Mouse (Mus musculus) midbrain, embryonic 11.5 days (tissue): ENCODE results near the gene Zfp637. TPM values are rescaled to one million over a fixed set of nuclear protein-coding genes. Genes with fewer than 3 reads are reported as not detected.
"Not testable (repeated sequence)": the region's sequence is repeated elsewhere in the genome, so short reads cannot be mapped to it uniquely, and the experiment has no call there.

Experiments used
- ATAC-seq: fragments of 200-750 bp; cut with Nextera tagmentation; 2 replicates; pipeline ENCODE4 v1.8.0; 2017; ENCODE audit warnings: moderate TSS enrichment, moderate library complexity; ENCODE audit not compliant: low FRiP score
- DNase-seq: peaks from one replicate; pipeline ENCODE4 v3.0.0; 2015; ENCODE audit warnings: low spot score; ENCODE audit errors: missing footprints
- H3K27ac ChIP-seq: fragments of 300-500 bp; sonication (generic); 2 replicates; pipeline ENCODE4 v1.5.1; 2014; ENCODE audit warnings: low read depth, low read length
- H3K27me3 ChIP-seq: fragments of 300-500 bp; sonication (generic); 2 replicates; pipeline ENCODE4 v1.6.1; 2014; ENCODE audit warnings: mild to moderate bottlenecking, low read length, moderate library complexity, mixed read lengths; ENCODE audit not compliant: control insufficient read depth, insufficient read depth
- H3K36me3 ChIP-seq: fragments of 300-500 bp; sonication (generic); 2 replicates; pipeline ENCODE4 v1.6.1; 2014; ENCODE audit warnings: mild to moderate bottlenecking, low read length, moderate library complexity, mixed read lengths; ENCODE audit not compliant: control insufficient read depth, insufficient read depth
- H3K4me1 ChIP-seq: fragments of 300-500 bp; sonication (generic); 2 replicates; pipeline ENCODE4 v1.6.1; 2014; ENCODE audit warnings: low read length; ENCODE audit not compliant: control insufficient read depth, insufficient read depth
- H3K4me2 ChIP-seq: fragments of 300-500 bp; sonication (generic); 2 replicates; pipeline ENCODE4 v1.6.1; 2014; ENCODE audit warnings: mild to moderate bottlenecking, moderate library complexity
- H3K4me3 ChIP-seq: fragments of 300-500 bp; sonication (generic); 2 replicates; pipeline ENCODE4 v1.5.1; 2014; ENCODE audit warnings: low read depth, low read length
- H3K9ac ChIP-seq: fragments of 300-500 bp; sonication (generic); 2 replicates; pipeline ENCODE4 v1.6.1; 2014; ENCODE audit warnings: low read length
- H3K9me3 ChIP-seq: fragments of 300-500 bp; sonication (generic); 2 replicates; pipeline ENCODE4 v1.6.1; 2016; ENCODE audit warnings: low read length; ENCODE audit not compliant: control insufficient read depth
- WGBS: fragments of 180-500 bp; shearing (Covaris S2); extraction: QIAGEN DNeasy Blood & Tissue Kit; methylation state at CpG from one replicate; pipeline ENCODE4 v1.1.7; 2014; 5-methylcytosine and 5-hydroxymethylcytosine counted together
- polyA plus RNA-seq: library from polyadenylated mRNA; unstranded; fragments of >200 nt; fragmentation: Nextera tagmentation; extraction: Ambion mirVana; gene quantifications from 2 replicates; pipeline ENCODE4 v1.2.1, GENCODE M21; 2014

Gene Zfp637
- polyA plus RNA-seq, 1 experiment from 2014 or later = 110 TPM

DNA sequence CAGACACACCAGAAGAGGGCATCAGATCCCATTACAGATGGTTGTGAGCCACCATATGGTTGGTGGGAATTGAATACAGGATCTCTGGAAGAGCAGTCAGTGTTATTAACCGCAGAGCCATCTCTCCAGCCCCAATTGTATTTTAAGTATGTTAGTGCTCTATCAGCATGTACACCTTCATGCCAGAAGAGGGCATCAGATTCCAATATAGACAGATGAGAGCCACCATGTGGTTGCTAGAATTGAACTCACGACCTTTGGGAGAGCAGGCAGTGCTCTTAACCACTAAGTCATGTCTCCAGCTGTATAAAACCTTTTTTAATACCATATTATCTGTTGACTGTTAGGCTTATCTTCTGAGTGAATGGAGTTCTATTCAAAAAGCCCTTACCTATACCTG is 10.8 kb downstream of the Zfp637 start:
- 67% methylated on average over 2 of the region's 2 CpGs for WGBS

GRCm38 (mm10) chr6:117857990-117858389 is 17.0 kb downstream of the Zfp637 start:
- 86% methylated on average over 1 of the region's 1 CpGs for WGBS
- ATAC-seq (no peak), DNase-seq (no peak)
- no peak overlapping the region for H3K9ac ChIP-seq
- no peak overlapping the region for H3K4me2 ChIP-seq
- H3K27ac ChIP-seq = no peak overlapping the region
- H3K4me1 ChIP-seq = no peaks in the 10 kb centered on the region
- H3K36me3 ChIP-seq = no peaks in the 10 kb centered on the region
- no peaks in the 10 kb centered on the region for H3K9me3 ChIP-seq
- no peak overlapping the region for H3K4me3 ChIP-seq
- no peaks in the 10 kb centered on the region for H3K27me3 ChIP-seq

More for the DNA sequence above, 10.8 kb downstream of the Zfp637 start:
- H3K27me3 ChIP-seq = no peaks in the 10 kb centered on the region
- no peak overlapping the region for H3K9ac ChIP-seq
- H3K4me2 ChIP-seq = no peak overlapping the region
- no peaks in the 10 kb centered on the region for H3K9me3 ChIP-seq
- H3K4me3 ChIP-seq = no peak overlapping the region
- H3K27ac ChIP-seq = no peak overlapping the region
- ATAC-seq = no peak
- H3K36me3 ChIP-seq = peaks cover 10% of the 10 kb centered on the region
- H3K4me1 ChIP-seq = no peaks in the 10 kb centered on the region
- no peak for DNase-seq

DNA sequence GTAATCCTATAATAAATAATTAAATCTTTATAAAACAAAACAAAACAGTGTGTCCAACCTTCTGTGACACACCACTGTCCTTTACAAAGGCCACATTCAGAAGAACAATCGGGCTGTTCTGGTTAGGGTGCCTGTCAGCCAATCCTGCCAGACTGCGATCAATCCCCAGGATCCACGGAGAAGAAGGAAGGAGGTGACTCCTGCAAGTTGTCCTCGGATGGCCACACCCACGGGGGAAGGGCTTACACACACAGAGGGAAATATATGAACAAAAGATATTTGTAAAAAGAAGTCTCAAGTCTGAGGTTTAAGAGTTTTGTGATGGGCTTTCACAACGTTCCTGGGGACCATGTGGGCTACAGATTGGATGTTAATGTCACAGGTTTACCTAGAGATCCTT is 20.9 kb downstream of the Zfp637 start, which contains the start of gene Zfp239:
TSS of gene Zfp239 (plus strand) at position 253 of the 400 bp plus-strand sequence.
- WGBS = 67% methylated on average over 6 of the region's 6 CpGs
- Histone ChIP-seq H3K9ac (peak within 1 kb of the TSS; percentile 85), H3K4me3 (peak within 1 kb of the TSS; percentile 78), H3K27me3 (no peaks in the 10 kb centered on the region), H3K36me3 (no peaks in the 10 kb centered on the region), H3K9me3 (no peaks in the 10 kb centered on the region), H3K4me2 (peak within 1 kb of the TSS; percentile 94), H3K4me1 (peaks cover 5% of the 10 kb centered on the region), H3K27ac (no peak within 1 kb of the TSS)
- ATAC-seq (no peak), DNase-seq (no peak)

GRCm38 (mm10) chr6:117862465-117862864 is 21.5 kb downstream of the Zfp637 start:
- Histone ChIP-seq H3K27ac (no peak overlapping the region), H3K27me3 (no peaks in the 10 kb centered on the region), H3K9me3 (no peaks in the 10 kb centered on the region), H3K36me3 (no peaks in the 10 kb centered on the region), H3K9ac (peak overlapping the region; percentile 85; the same call in 1 of the 2 replicates), H3K4me2 (peak overlapping the region; percentile 94), H3K4me1 (peaks cover 5% of the 10 kb centered on the region), H3K4me3 (no peak overlapping the region)
- 76% methylated on average over 8 of the region's 8 CpGs for WGBS
- ATAC-seq = peak; percentile 22; the same call in 1 of the 2 replicates
- no peak for DNase-seq

GRCm38 (mm10) chr6:117862899-117863620 is 22.1 kb downstream of the Zfp637 start:
- ATAC-seq (peak; percentile 89), DNase-seq (peak; percentile 95)
- no peaks in the 10 kb centered on the region for H3K36me3 ChIP-seq
- H3K4me1 ChIP-seq = peaks cover 5% of the 10 kb centered on the region
- WGBS = 3% methylated on average over 26 of the region's 26 CpGs
- peak overlapping the region; percentile 94 for H3K4me2 ChIP-seq
- peak overlapping the region; percentile 78 for H3K4me3 ChIP-seq
- peak overlapping the region; percentile 85 for H3K9ac ChIP-seq
- no peaks in the 10 kb centered on the region for H3K9me3 ChIP-seq
- no peak overlapping the region for H3K27ac ChIP-seq
- H3K27me3 ChIP-seq = no peaks in the 10 kb centered on the region

DNA sequence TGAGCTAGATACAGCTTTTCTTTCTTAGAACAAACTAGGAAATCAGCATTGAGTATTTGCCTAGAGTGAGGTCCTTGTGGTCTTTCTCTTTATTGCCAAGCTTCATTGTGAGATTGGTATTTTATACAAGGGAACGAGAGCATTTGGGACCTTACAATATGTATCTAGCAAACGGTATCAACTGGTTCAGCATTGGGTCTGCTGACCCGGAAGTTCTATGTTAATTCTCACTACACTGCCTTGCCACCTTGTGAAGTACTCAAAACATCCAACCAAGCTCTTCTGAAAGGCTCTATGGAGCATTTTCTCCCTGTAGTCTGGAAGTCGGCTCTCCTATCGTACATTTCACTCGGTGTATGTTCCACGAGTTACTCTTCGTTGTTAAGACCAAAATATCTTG is 22.8 kb downstream of the Zfp637 start:
- ATAC-seq = no peak
- 95% methylated on average over 8 of the region's 8 CpGs for WGBS
- peaks cover 5% of the 10 kb centered on the region for H3K4me1 ChIP-seq

DNA sequence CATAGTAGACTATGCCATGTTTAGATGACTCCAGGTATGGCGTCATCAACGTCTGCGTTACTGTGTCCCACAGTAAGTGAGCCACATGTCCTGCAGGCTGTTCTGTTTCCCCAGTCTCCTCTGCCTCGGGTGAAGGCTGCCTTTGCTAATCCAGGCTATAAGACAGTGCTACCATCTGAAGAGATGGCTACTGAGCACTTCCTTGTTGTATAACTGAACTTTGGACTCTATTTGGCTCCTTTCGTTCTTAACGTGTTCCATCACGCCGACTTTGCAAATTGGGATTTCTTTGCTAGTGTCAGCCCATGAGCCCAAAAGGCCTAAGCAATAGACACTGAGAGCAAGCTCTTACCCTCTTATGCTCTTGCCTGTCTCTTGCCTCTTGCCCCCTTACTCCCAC is 27.2 kb downstream of the Zfp637 start:
- peaks cover 4% of the 10 kb centered on the region for H3K4me1 ChIP-seq
- no peaks in the 10 kb centered on the region for H3K27me3 ChIP-seq
- WGBS = 92% methylated on average over 8 of the region's 8 CpGs
- no peak overlapping the region for H3K4me2 ChIP-seq
- DNase-seq = no peak
- no peaks in the 10 kb centered on the region for H3K9me3 ChIP-seq
- H3K9ac ChIP-seq = no peak overlapping the region
- H3K4me3 ChIP-seq = no peak overlapping the region
- no peak overlapping the region for H3K27ac ChIP-seq
- no peak for ATAC-seq
- H3K36me3 ChIP-seq = no peaks in the 10 kb centered on the region

More for the DNA sequence above, 22.8 kb downstream of the Zfp637 start:
- no peak for DNase-seq
- H3K9me3 ChIP-seq = no peaks in the 10 kb centered on the region
- H3K36me3 ChIP-seq = no peaks in the 10 kb centered on the region
- peak overlapping the region; percentile 78 for H3K4me3 ChIP-seq
- peak overlapping the region; percentile 85; the same call in 1 of the 2 replicates for H3K9ac ChIP-seq
- H3K4me2 ChIP-seq = peak overlapping the region; percentile 94
- no peak overlapping the region for H3K27ac ChIP-seq
- H3K27me3 ChIP-seq = no peaks in the 10 kb centered on the region

DNA sequence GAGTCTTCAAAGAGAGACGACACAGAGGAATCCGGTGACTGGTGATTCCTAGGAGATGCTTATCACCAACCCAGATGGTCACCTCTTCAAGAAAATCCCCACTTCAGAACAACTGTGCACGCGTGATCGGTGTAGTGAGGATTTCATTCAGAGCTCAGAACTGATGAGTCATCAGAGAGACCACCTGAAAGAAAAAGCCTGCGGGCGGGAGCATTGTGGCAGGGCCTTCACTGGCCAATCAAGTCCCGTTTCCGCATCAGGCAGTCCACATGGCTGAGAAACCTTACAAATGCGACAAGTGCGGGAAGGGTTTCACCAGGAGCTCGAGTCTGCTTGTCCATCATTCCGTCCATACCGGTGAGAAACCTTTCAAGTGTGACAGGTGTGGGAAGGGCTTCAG is 30.1 kb downstream of the Zfp637 start:
- Histone ChIP-seq H3K9ac (no peak overlapping the region), H3K4me3 (no peak overlapping the region), H3K4me2 (no peak overlapping the region), H3K27me3 (no peaks in the 10 kb centered on the region), H3K27ac (no peak overlapping the region), H3K36me3 (no peaks in the 10 kb centered on the region), H3K4me1 (no peaks in the 10 kb centered on the region), H3K9me3 (no peaks in the 10 kb centered on the region)
- WGBS = 88% methylated on average over 14 of the region's 14 CpGs
- DNase-seq (no peak), ATAC-seq (no peak)

DNA sequence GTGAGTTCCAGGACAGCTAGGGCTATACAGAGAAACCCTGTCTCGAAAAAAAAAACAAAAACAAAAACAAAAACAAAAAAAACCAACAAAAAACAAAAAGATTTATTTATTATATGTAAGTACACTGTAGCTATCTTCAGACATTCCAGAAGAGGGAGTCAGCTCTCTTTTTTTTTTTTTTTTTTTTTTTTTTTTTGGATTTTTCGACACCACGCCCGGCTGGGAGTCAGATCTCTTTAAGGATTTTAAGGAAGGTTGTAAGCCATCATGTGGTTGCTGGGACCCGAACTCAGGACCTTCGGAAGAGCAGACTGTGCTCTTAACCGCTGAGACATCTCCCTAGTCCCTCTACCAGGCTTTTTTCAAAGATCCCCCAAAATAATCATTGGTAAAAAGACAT is 32.5 kb downstream of the Zfp637 start:
- H3K4me1 ChIP-seq, ATAC-seq, H3K27me3 ChIP-seq, H3K27ac ChIP-seq, DNase-seq, H3K9me3 ChIP-seq, H3K9ac ChIP-seq, H3K4me2 ChIP-seq, H3K36me3 ChIP-seq, H3K4me3 ChIP-seq: not testable (repeated sequence)
- WGBS = 91% methylated on average over 7 of the region's 7 CpGs
